Mouse (Mus musculus): ENCODE measurements around the gene Tnfrsf25. TPM values are rescaled to one million over a fixed set of nuclear protein-coding genes. Genes with fewer than 3 reads are reported as not detected.

The Tnfrsf25 gene
- polyA plus RNA-seq, 1 experiment: 19.9 TPM

DNA sequence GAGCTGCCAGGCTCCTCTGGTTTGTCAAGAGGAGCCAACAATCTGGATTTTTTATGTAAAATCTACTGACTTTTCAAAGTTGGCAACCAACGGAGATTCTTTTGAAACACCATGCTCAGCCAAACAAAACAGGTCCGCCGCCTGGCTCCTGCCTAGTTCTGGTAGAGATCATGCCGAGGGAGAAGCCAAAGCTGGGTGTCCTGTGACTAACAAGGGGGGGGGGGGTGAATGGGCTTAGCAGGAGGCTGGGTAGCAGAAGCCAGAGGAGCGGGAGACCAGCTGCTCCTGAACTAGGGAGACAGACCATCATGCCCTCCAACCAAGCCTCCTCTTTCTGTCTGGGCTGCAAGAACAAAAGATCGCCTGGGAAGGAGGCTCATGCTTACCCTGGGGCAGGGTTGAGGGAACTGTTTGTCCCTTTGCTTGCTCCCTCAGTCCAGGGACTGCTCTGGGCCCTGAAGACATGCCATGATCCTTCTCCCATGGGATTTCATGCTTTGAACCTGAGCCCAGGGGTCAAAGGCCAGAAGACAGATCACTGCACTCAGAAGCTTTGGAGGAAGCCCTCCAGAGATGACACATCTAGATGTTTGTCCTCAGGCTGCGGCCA lies 32.0 kb upstream of the Tnfrsf25 start:
- DNase-seq: no peak
- no peaks in the 10 kb centered on the region; the same call in 1 of the 2 replicates for H3K27me3 ChIP-seq (ENCODE audit: control insufficient read depth, insufficient read depth, low read length)
- no peak overlapping the region for H3K27ac ChIP-seq (ENCODE audit: control insufficient read depth, insufficient read depth, low read length)
- peaks cover 13% of the 10 kb centered on the region for H3K4me1 ChIP-seq (replicated peaks; ENCODE audit: control insufficient read depth, insufficient read depth, low read length)
- H3K36me3 ChIP-seq (ENCODE audit: control insufficient read depth, insufficient read depth, low read length): no peaks in the 10 kb centered on the region
- no peak overlapping the region for H3K4me3 ChIP-seq (ENCODE audit: control insufficient read depth, insufficient read depth, low read length)
- WGBS: 91% methylated on average over 7 of the region's 7 CpGs
- no peak for TF ChIP-seq CTCF (IDR thresholded peaks at IDR 0.05; ENCODE audit: borderline replicate concordance, control insufficient read depth, extremely low read depth, insufficient read depth, low read length, poor library complexity)
- no peak for TF ChIP-seq POLR2A (IDR thresholded peaks at IDR 0.05; ENCODE audit: control insufficient read depth, extremely low read depth, insufficient read depth, low read length, poor library complexity)

GRCm38 (mm10) chr4:152084616-152085015 lies 31.1 kb upstream of the Tnfrsf25 start:
- H3K27me3 ChIP-seq (ENCODE audit: control insufficient read depth, insufficient read depth, low read length): no peaks in the 10 kb centered on the region; the same call in 1 of the 2 replicates
- TF ChIP-seq POLR2A (IDR thresholded peaks at IDR 0.05; ENCODE audit: control insufficient read depth, extremely low read depth, insufficient read depth, low read length, poor library complexity) (no peak), CTCF (IDR thresholded peaks at IDR 0.05; ENCODE audit: borderline replicate concordance, control insufficient read depth, extremely low read depth, insufficient read depth, low read length, poor library complexity) (no peak)
- 84% methylated on average over 7 of the region's 7 CpGs for WGBS

DNA sequence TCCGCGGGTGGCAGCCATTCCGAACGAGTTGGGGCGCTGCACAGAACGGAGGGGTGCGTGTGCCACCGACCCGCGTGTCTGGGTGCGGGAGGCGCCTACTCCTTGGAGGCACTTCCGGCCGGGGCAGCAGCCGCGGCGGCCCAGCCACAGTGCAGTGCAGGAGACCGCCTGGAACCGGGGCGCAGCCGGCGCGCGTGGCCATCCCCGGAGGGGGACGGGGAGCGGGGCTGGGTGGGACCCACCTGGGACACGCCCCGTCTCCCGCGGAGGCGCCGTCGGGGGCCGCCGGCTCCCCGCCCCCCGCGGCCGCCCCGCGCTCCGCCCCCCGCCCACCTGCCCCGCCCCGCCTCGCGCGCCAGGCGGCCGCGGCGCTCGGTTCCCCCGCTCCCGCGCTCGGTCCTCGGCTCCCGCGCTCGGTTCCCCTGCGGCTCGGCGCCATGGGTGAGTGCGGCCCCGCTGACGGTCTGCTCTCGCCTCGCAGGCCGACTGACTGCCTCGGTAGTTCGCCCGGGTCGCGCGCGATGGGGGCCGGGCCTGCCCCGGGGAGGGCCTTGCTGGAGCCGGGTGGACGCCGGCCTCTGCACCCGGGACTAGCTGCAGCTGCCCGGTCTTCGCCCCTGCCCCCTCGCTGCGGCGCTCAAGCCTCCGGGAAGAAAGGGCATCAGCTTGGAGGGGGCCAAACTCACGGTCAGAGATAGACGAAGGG lies 29.1 kb upstream of the Tnfrsf25 start:
- no peaks in the 10 kb centered on the region for H3K36me3 ChIP-seq (ENCODE audit: control insufficient read depth, insufficient read depth, low read length)
- H3K27ac ChIP-seq (ENCODE audit: control insufficient read depth, insufficient read depth, low read length): no peak overlapping the region
- peak overlapping the region; percentile 84 for H3K4me3 ChIP-seq (ENCODE audit: control insufficient read depth, insufficient read depth, low read length)
- H3K4me1 ChIP-seq (replicated peaks; ENCODE audit: control insufficient read depth, insufficient read depth, low read length): peaks cover 13% of the 10 kb centered on the region
- under 1% methylated on average over 71 of the region's 92 CpGs for WGBS
- peak; percentile 67 for DNase-seq
- no peaks in the 10 kb centered on the region; the same call in 1 of the 2 replicates for H3K27me3 ChIP-seq (ENCODE audit: control insufficient read depth, insufficient read depth, low read length)
- TF ChIP-seq POLR2A (IDR thresholded peaks at IDR 0.05; ENCODE audit: control insufficient read depth, extremely low read depth, insufficient read depth, low read length, poor library complexity): no peak
- TF ChIP-seq CTCF (IDR thresholded peaks at IDR 0.05; ENCODE audit: borderline replicate concordance, control insufficient read depth, extremely low read depth, insufficient read depth, low read length, poor library complexity): no peak

More at GRCm38 (mm10) chr4:152084616-152085015, 31.1 kb upstream of the Tnfrsf25 start:
- no peak for DNase-seq
- no peak overlapping the region for H3K4me3 ChIP-seq (ENCODE audit: control insufficient read depth, insufficient read depth, low read length)
- H3K36me3 ChIP-seq (ENCODE audit: control insufficient read depth, insufficient read depth, low read length): no peaks in the 10 kb centered on the region
- H3K27ac ChIP-seq (ENCODE audit: control insufficient read depth, insufficient read depth, low read length): no peak overlapping the region
- H3K4me1 ChIP-seq (replicated peaks; ENCODE audit: control insufficient read depth, insufficient read depth, low read length): peaks cover 13% of the 10 kb centered on the region

DNA sequence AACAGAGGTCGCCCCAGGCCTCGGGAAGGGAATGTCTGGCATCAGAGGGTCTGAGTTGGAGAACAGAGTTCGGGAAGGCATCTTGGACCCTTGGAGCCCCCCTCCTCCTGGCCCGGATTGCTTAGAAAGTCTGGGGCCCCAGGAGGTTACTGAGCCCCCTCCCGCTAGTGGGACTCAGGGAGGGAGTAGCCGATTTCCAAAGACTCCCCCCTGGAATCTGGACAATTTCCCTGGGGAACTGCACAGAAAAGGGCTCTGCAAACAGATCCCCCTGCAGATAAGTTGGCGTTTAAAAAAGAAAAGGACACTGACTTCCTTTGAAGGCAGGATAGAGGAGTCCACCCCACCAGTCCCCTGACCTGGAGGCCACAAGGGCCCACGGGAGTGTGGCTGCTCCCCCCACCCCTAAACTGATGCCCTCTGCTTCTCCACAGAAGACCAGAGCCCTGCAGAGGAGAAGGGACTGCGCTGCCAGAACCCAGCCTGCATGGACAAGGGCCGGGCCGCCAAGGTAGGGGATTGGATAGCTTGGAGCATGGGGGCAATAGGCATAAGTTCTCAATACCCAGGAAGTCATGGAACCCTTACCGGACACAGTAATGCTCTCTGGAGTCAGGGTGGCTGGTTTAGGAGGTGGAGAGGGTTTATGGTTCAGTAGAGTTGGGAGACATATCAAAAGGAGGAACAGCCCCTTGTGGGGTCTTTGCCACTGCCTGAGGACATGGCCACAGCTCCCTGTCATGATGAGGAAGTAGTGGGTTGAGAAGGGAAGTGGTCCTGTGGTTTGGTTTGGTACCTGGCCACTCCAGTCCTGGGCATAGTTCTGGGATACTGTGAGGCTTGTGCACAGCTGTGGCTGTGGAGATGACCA lies 28.3 kb upstream of the Tnfrsf25 start:
- H3K27me3 ChIP-seq (ENCODE audit: control insufficient read depth, insufficient read depth, low read length): no peaks in the 10 kb centered on the region; the same call in 1 of the 2 replicates
- WGBS: 6% methylated on average over 12 of the region's 12 CpGs
- H3K36me3 ChIP-seq (ENCODE audit: control insufficient read depth, insufficient read depth, low read length): no peaks in the 10 kb centered on the region
- TF ChIP-seq CTCF (IDR thresholded peaks at IDR 0.05; ENCODE audit: borderline replicate concordance, control insufficient read depth, extremely low read depth, insufficient read depth, low read length, poor library complexity) (no peak), POLR2A (IDR thresholded peaks at IDR 0.05; ENCODE audit: control insufficient read depth, extremely low read depth, insufficient read depth, low read length, poor library complexity) (no peak)
- H3K4me3 ChIP-seq (ENCODE audit: control insufficient read depth, insufficient read depth, low read length): peak overlapping the region; percentile 84
- H3K4me1 ChIP-seq (replicated peaks; ENCODE audit: control insufficient read depth, insufficient read depth, low read length): peaks cover 13% of the 10 kb centered on the region
- no peak overlapping the region for H3K27ac ChIP-seq (ENCODE audit: control insufficient read depth, insufficient read depth, low read length)
- no peak for DNase-seq

DNA sequence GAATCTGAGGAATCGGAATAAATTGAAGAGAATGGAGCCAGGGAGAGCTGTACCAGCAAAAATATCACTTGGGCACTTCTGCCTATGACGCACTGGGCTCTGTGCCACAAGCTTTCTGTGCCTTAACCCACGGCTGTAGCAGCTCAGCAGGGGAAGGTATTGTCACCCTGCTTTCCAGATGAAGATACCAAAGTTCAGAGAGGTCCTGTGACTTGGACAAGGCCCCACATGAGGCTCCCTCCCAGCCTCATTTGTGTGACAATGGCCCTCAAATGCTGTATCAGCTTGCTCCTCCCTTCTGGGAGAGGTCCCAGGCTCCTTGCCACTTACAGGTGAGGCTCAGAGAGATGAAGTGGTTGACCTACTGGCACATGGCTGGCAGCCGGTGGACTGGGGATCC lies 27.6 kb upstream of the Tnfrsf25 start:
- no peak overlapping the region for H3K27ac ChIP-seq (ENCODE audit: control insufficient read depth, insufficient read depth, low read length)
- H3K4me3 ChIP-seq (ENCODE audit: control insufficient read depth, insufficient read depth, low read length): no peak overlapping the region
- 47% methylated on average over 4 of the region's 4 CpGs for WGBS
- H3K27me3 ChIP-seq (ENCODE audit: control insufficient read depth, insufficient read depth, low read length): no peaks in the 10 kb centered on the region; the same call in 1 of the 2 replicates
- H3K4me1 ChIP-seq (replicated peaks; ENCODE audit: control insufficient read depth, insufficient read depth, low read length): peaks cover 13% of the 10 kb centered on the region
- TF ChIP-seq POLR2A (IDR thresholded peaks at IDR 0.05; ENCODE audit: control insufficient read depth, extremely low read depth, insufficient read depth, low read length, poor library complexity) (no peak), CTCF (IDR thresholded peaks at IDR 0.05; ENCODE audit: borderline replicate concordance, control insufficient read depth, extremely low read depth, insufficient read depth, low read length, poor library complexity) (no peak)
- DNase-seq: no peak
- no peaks in the 10 kb centered on the region for H3K36me3 ChIP-seq (ENCODE audit: control insufficient read depth, insufficient read depth, low read length)

- TF ChIP-seq CTCF (IDR thresholded peaks at IDR 0.05; ENCODE audit: borderline replicate concordance, control insufficient read depth, extremely low read depth, insufficient read depth, low read length, poor library complexity) (no peak), POLR2A (IDR thresholded peaks at IDR 0.05; ENCODE audit: control insufficient read depth, extremely low read depth, insufficient read depth, low read length, poor library complexity) (no peak)
- Histone ChIP-seq H3K4me3 (ENCODE audit: control insufficient read depth, insufficient read depth, low read length) (no peak overlapping the region), H3K4me1 (replicated peaks; ENCODE audit: control insufficient read depth, insufficient read depth, low read length) (peaks cover 13% of the 10 kb centered on the region), H3K27ac (ENCODE audit: control insufficient read depth, insufficient read depth, low read length) (no peak overlapping the region), H3K27me3 (ENCODE audit: control insufficient read depth, insufficient read depth, low read length) (no peaks in the 10 kb centered on the region; the same call in 1 of the 2 replicates), H3K36me3 (ENCODE audit: control insufficient read depth, insufficient read depth, low read length) (no peaks in the 10 kb centered on the region)
- 71% methylated on average over 8 of the region's 8 CpGs for WGBS
- DNase-seq: no peak
Observed at GRCm38 (mm10) chr4:152088556-152089120, 27.1 kb upstream of the Tnfrsf25 start.
